Mouse (Mus musculus) MEL (cell line): ENCODE results near the gene Piezo1.

ENCODE experiments used
- BHLHE40 ChIP-seq: IDR thresholded peaks from 2 replicates; pipeline ENCODE4 v1.6.1; 2012; ENCODE audit warnings: low read depth, mild to moderate bottlenecking, inconsistent platforms, low read length, improper control_type of control experiment, borderline replicate concordance
- CTCF ChIP-seq, 3 experiments: IDR thresholded peaks in 2 of 3; conservative IDR thresholded peaks in 1 of 3; 2 replicates each; pipeline ENCODE4 v1.5.1; 2011 to 2012; ENCODE audit warnings: low read length in 3 of 3, low read depth in 2 of 3, mild to moderate bottlenecking in 2 of 3, improper control_type of control experiment in 1 of 3, inconsistent platforms in 1 of 3, mixed read lengths in 1 of 3, moderate library complexity in 1 of 3; ENCODE audit not compliant: control insufficient read depth in 1 of 3, insufficient read depth in 1 of 3, poor library complexity in 1 of 3, severe bottlenecking in 1 of 3
- GATA1 ChIP-seq: IDR thresholded peaks from 2 replicates; pipeline ENCODE4 v1.6.1; 2011; ENCODE audit warnings: low read depth, low read length, improper control_type of control experiment
- MXI1 ChIP-seq: IDR thresholded peaks from 2 replicates; pipeline ENCODE4 v1.6.1; 2011; ENCODE audit warnings: mild to moderate bottlenecking, low read depth, low read length, improper control_type of control experiment
- UBTF ChIP-seq: IDR thresholded peaks from 2 replicates; pipeline ENCODE4 v1.6.1; 2012; ENCODE audit warnings: low read depth, mild to moderate bottlenecking, inconsistent platforms, low read length, improper control_type of control experiment, moderate library complexity, borderline replicate concordance; ENCODE audit not compliant: insufficient read depth

DNA sequence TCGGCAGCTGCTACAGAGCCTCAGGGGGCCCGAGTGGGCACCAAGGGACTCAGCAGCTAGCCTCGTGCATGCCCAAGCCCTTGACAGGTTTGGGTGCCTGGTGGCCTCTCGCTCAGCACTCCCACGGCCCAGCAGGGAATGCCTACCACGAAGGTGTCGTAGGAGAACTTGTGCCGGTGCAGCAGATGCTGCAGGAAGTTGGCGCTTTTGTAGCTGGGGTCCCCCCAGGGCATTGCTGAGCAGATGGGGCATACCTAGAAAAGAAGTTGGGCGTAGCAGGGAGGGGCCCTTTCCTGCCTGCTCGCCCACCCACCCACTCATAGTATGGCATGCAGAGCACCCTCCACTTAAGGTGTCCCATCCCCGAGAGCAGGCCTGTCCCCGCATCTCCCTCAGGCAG lies 83.3 kb downstream of the Piezo1 start:
- TF ChIP-seq UBTF (no peak), GATA1 (no peak), MXI1 (no peak), CTCF (IDR thresholded peaks at IDR 0.05 in 2 of 3, conservative IDR thresholded peaks at IDR 0.05 in 1 of 3; ENCODE audit: control insufficient read depth in 1 of 3, insufficient read depth in 1 of 3, low read depth in 2 of 3, low read length in 3 of 3, poor library complexity in 1 of 3, severe bottlenecking in 1 of 3) (no peak), BHLHE40 (no peak)
